Mouse (Mus musculus) E14TG2a.4 (cell line): ENCODE results near the gene Vangl1.

Experiments used
- CTCF ChIP-seq: conservative IDR thresholded peaks from 2 replicates; pipeline ENCODE4 v1.5.1; 2014; ENCODE audit warnings: low read length
- POU5F1 ChIP-seq: IDR thresholded peaks from 2 replicates; pipeline ENCODE4 v1.6.1; 2014; ENCODE audit warnings: low read length, borderline replicate concordance

- TF ChIP-seq CTCF (no peak), POU5F1 (no peak)
Observed at GRCm38 (mm10) chr3:102199226-102199625, 5.3 kb downstream of the Vangl1 start.
